In the genomic region with DNA sequence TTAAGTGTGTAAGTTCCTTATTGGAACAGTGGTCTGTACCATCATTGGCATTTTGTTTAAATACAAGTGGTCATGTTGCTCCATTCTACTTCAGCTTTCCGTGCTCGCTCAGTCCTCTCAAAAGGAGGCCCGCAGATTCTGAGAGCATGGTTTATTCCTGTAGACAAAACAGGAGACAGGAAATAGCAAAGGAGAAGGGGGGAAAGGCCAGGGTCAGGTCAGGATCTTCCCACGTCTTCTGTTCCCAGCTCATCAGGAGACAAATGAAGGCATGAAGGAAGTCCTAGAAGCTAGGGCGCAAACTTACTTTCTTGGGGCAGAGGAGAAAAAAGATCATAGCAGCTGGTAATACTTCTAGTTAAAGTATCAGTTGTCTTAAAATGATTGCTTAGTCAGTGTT, we compare ENCODE assay signal across 10 mouse cellular contexts. TPM values are rescaled to one million over a fixed set of nuclear protein-coding genes. Genes with fewer than 3 reads are reported as not detected.
A peak's percentile ranks its signal among the peaks of the same experiment; 100 is the strongest.
DNase-seq lines count a peak whose midpoint lies in the region; ATAC-seq and TF ChIP-seq lines count a peak whose summit lies in the region.
"Had no signal": no experiment of that assay in that cellular context is flagged by ENCODE, and none has a peak within 500 bp of the region (broad histone marks: within the 10 kb centered on the region; RNA-seq: fewer than 3 reads in every experiment).

No protein-coding gene starts in this region.

- no peak overlapping the region for H3K4me2 ChIP-seq in neural tube, embryonic 13.5 days
- H3K4me2 ChIP-seq in forebrain, embryonic 16.5 days (ENCODE audit: low read length): no peak overlapping the region

- no peak overlapping the region for H3K4me3 ChIP-seq in gastrocnemius, adult 2 months
- H3K4me3 ChIP-seq in neural tube, embryonic 13.5 days: no peak overlapping the region
- H3K4me3 ChIP-seq in forebrain, embryonic 16.5 days (replicated peaks; ENCODE audit: low read length): no peak overlapping the region

- intact Hi-C loops in gastrocnemius, adult 2 months (cut with DNase I): no loop called here
- intact Hi-C loops in gastrocnemius, postnatal 36 days (cut with DNase I): no loop called here
- intact Hi-C loops in left cerebral cortex, postnatal 14 days (cut with DNase I): no loop called here

- H3K9ac ChIP-seq in neural tube, embryonic 13.5 days: no peak overlapping the region
- H3K9ac ChIP-seq in forebrain, embryonic 16.5 days (replicated peaks; ENCODE audit: low read depth, low read length): no peak overlapping the region

- H3K9me3 ChIP-seq in neural tube, embryonic 13.5 days: no peaks in the 10 kb centered on the region
- H3K9me3 ChIP-seq in forebrain, embryonic 16.5 days (ENCODE audit: control insufficient read depth, low read length): no peaks in the 10 kb centered on the region

- TF ChIP-seq CTCF in gastrocnemius, adult 2 months (IDR thresholded peaks at IDR 0.05): no peak

- 69% methylated on average over 5 of the region's 5 CpGs for WGBS in neural tube, embryonic 13.5 days
- 84% methylated on average over 5 of the region's 5 CpGs for WGBS in forebrain, embryonic 16.5 days

- H3K36me3 ChIP-seq in neural tube, embryonic 13.5 days: no peaks in the 10 kb centered on the region
- no peaks in the 10 kb centered on the region for H3K36me3 ChIP-seq in forebrain, embryonic 16.5 days (ENCODE audit: control insufficient read depth, insufficient read depth)

- peak overlapping the region; percentile 74 for H3K27ac ChIP-seq in gastrocnemius, adult 2 months
- 0 out of 2 replicates have a peak overlapping the region, but pooled peaks have one; percentile 18 for H3K27ac ChIP-seq in neural tube, embryonic 13.5 days (replicated peaks)
- no peak overlapping the region for H3K27ac ChIP-seq in forebrain, embryonic 16.5 days (ENCODE audit: low read length)

- DNase-seq in gastrocnemius, adult 2 months: no peak
- no peak for DNase-seq in gastrocnemius, postnatal 36 days
- DNase-seq in neural tube, embryonic 10.5 days (ENCODE audit: extremely low spot score, low spot score): no peak
- DNase-seq in kidney, postnatal 10 days: peak; percentile 62
- DNase-seq in cerebellum, postnatal 14 days: no peak
- no peak for DNase-seq in left cerebral cortex, postnatal 14 days (ENCODE audit: low spot score in 2 of 2)
- DNase-seq: cerebellum, postnatal 36 days; spleen, adult 18-20 months had no signal

- ATAC-seq in neural tube, embryonic 13.5 days (ENCODE audit: low read depth): no peak
- no peak for ATAC-seq in forebrain, embryonic 16.5 days

- peaks cover 4% of the 10 kb centered on the region for H3K4me1 ChIP-seq in neural tube, embryonic 13.5 days (replicated peaks)
- H3K4me1 ChIP-seq in forebrain, embryonic 16.5 days (replicated peaks; ENCODE audit: control insufficient read depth, insufficient read depth, low read length): no peaks in the 10 kb centered on the region

- no peaks in the 10 kb centered on the region for H3K27me3 ChIP-seq in neural tube, embryonic 13.5 days
- no peaks in the 10 kb centered on the region for H3K27me3 ChIP-seq in forebrain, embryonic 16.5 days (replicated peaks; ENCODE audit: control insufficient read depth, insufficient read depth, low read length)

RNA-seq across cellular contexts. Expression of gene Tbc1d1, which starts 56.1 kb away (rescaled TPM):
- 10 to 100 TPM; 46.4 to 46.9 TPM for total RNA-seq in gastrocnemius, adult 2 months (2021)
- 10 to 100 TPM; 61.5 to 63.0 TPM for total RNA-seq in gastrocnemius, postnatal 36 days (2021)
- polyA plus RNA-seq in neural tube, embryonic 13.5 days (2015; fragmentation: Nextera tagmentation; extraction: Ambion mirVana): 14.9 and 16.7 TPM in 2 replicates
- total RNA-seq in left cerebral cortex, postnatal 14 days (2021): 10 to 100 TPM; 17.0 to 18.4 TPM
- polyA plus RNA-seq in forebrain, embryonic 16.5 days (2015; fragmentation: Nextera tagmentation; extraction: Ambion mirVana): 11.5 and 11.6 TPM in 2 replicates
